Mouse (Mus musculus) cerebellum, postnatal 14 days (tissue): Measurements from ENCODE around the gene Prrt1.

ENCODE experiments used
- DNase-seq, 2 experiments: peaks; one replicate each; pipeline ENCODE4 v3.0.0; 2021; ENCODE audit warnings: mixed read lengths in 2 of 2

The Prrt1 gene

GRCm38 (mm10) chr17:34629796-34630603 is 667 bp downstream of the Prrt1 start:
- peak; percentile 82 for DNase-seq

GRCm38 (mm10) chr17:34630761-34631301 is 1.5 kb downstream of the Prrt1 start:
- DNase-seq, result peak; percentile 73 to 74

DNA sequence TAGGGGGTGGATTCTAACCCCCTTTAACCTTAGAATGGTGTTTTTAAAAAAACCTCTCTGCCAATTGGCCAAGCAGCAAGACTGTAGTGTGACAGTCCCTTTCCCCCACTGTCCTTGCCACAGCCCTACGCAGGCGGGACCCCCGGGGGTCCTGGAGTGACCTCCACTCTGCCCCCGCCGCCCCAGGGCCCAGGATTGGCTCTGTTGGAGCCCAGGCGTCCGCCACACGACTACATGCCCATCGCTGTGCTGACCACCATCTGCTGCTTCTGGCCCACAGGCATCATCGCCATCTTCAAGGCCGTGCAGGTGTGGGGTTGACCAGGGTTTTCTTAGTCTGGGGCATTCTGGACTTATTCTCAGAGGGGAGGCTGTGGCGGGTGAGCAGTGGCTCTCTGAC is 2.3 kb downstream of the Prrt1 start:
- peak; percentile 62 to 63 for DNase-seq

DNA sequence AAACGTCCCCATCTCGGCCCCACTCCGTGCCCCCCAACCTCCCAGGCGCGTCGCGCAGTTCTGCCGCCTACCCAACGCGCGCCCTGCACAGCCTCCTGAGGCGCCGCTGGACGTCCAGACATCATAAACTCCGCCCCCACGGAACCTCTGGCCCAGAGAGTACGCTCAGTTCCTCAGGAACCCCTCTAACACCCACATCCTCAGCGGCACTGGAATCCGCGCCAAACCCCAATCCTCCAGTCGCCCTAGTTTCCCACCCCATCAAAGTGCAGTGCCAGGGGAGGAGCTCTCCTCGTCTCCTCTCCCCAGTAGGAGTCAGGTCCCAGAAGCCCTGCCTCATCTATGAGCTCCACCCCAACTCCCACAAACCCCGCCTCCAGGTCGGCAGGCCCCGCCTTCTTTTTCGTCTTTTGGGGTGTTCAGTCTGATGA is 2.9 kb downstream of the Prrt1 start:
- DNase-seq, result peak; percentile 73 to 77

GRCm38 (mm10) chr17:34635671-34636070 is 6.3 kb downstream of the Prrt1 start:
- DNase-seq, result no peak

DNA sequence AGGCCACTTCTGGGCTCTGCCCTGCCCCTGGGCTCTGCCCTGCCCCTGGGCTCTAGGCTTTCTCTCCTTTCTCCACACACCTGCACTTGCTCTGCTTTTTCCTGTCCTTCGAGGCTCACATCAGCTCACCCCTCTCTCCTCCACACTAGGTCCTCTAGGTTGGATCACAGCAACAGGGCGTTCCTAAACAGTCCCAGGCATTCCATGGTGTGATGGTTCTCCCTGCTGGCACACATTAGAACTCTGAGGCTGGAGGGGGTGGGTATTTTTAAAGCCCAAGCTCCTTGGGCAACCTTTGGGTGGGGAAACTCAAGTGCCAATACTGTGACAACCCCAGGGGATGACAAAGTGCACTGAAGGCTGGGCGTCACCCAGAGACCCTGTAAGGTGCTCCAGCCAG is 8.1 kb downstream of the Prrt1 start:
- no peak for DNase-seq

DNA sequence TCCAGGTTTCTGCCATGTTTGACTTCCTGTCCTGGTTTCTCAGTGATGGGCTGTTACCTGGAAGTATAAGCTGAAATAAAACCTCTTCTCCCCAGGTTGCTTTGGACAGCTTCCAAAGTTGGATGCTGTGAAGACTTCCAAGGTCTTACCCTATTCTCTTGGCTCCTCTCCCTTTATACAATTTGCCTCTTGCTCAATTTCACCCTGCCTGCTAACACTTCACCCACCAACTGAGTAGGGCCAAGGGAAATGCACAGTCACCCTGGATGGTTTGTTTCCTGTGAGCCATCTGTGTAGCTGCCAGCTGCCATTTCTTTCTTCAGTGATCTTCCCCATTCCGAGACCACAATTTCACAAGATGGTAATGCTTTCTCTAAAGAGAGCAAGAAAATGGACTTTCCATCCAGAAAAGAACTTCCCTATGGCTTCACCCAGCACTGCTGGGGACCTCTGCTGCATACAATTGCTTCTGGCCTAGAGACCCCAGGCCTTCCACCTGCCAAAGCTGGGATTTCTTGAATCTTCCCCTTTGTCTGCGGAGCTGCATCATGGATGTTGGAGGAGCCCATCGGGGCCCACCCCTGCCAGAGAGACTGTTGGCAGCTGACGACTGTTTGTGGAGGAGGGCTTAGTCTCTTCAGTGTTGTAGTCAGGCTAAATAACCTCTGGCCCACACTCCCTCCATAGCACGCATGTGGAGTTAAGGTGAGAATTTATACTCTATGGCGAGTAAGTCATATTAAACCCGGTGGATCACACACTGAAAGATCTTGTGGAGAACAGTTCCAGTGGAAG is 10.3 kb downstream of the Prrt1 start:
- no peak for DNase-seq

- DNase-seq, result peak; percentile 79 to 88
These were observed 11.7 kb downstream of the Prrt1 start for GRCm38 (mm10) chr17:34640778-34641601.

DNA sequence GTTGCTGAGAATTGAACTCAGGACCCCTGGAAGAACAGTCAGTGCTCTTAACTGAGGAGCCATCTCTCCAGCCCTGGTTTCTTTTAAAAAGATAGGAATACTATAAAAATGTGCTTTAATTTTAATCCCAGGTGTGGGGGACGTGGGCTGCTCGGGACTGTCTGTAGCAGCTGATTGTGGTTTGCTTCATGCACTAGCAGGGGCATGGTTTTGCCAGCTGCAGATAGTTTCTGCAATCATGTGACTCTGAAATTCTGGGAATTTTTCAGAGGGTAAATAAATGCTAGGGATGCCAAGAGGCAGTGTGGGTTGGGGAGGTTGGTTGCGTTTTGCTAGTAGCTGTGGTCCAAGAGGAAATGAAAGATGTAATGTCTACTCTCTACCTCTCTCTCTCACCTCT is 12.6 kb downstream of the Prrt1 start:
- DNase-seq, result no peak

DNA sequence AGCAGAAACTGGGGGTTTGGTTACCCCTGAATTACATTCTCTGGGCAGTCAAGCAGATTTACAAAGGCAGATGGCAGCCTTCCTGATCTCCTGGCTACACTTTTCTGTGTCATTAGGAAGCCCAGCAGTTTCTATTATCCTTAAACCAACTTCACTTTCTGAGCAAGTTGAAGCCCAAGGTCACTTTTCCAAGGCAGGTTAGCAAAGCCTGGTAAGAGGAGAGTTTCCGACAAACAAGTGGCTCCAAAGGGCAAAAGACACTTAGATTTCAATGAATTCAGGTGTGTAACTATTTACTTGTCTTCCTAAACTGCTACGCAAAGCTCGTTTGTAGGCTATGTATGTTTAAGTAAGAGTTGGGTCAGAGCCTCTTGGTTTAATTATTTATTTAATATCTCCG is 14.0 kb downstream of the Prrt1 start:
- peak in 1 of 2 experiments; percentile 9 for DNase-seq

- DNase-seq, result peak; percentile 52 to 67
These were observed 14.6 kb downstream of the Prrt1 start for GRCm38 (mm10) chr17:34643944-34644343.

GRCm38 (mm10) chr17:34644608-34645007 is 15.3 kb downstream of the Prrt1 start, which contains the start of gene Fkbpl:
Gene Fkbpl, plus strand, starts transcription at chr17:34644764.
- DNase-seq, result peak; percentile 96 to 98

DNA sequence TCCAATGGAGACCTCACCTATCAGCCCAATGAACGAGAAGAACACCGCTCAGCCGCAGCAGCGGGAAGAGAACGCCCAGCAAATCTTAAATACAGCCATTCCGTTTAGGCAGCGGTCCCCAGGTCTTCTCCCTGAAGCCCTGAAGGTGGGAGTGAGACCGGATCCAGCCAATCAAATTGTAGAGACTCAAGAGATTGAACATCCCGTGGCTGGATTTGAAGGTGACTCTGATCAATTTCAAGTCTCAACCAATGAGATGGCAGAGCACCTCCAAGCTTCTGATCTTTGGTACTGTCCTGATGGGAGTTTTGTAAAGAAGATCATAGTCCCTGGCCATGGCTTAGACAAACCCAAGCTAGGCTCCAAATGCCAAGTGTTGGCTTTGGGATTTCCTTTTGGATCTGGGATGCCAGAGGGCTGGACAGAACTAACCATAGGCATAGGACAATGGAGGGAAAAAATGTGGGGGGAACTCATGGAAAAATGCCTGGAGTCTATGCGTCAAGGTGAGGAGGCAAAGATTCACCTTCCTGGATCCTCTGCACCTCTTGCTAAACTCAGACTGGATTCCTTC is 16.0 kb downstream of the Prrt1 start:
- DNase-seq, result peak; percentile 17 to 21

- peak; percentile 36 to 60 for DNase-seq
These were observed 16.6 kb downstream of the Prrt1 start for GRCm38 (mm10) chr17:34645831-34646511.

- peak; percentile 94 for DNase-seq
These were observed 17.8 kb downstream of the Prrt1 start, which contains the start of gene Atf6b for GRCm38 (mm10) chr17:34646906-34647787. Gene Atf6b, plus strand, starts transcription at chr17:34647146.

DNA sequence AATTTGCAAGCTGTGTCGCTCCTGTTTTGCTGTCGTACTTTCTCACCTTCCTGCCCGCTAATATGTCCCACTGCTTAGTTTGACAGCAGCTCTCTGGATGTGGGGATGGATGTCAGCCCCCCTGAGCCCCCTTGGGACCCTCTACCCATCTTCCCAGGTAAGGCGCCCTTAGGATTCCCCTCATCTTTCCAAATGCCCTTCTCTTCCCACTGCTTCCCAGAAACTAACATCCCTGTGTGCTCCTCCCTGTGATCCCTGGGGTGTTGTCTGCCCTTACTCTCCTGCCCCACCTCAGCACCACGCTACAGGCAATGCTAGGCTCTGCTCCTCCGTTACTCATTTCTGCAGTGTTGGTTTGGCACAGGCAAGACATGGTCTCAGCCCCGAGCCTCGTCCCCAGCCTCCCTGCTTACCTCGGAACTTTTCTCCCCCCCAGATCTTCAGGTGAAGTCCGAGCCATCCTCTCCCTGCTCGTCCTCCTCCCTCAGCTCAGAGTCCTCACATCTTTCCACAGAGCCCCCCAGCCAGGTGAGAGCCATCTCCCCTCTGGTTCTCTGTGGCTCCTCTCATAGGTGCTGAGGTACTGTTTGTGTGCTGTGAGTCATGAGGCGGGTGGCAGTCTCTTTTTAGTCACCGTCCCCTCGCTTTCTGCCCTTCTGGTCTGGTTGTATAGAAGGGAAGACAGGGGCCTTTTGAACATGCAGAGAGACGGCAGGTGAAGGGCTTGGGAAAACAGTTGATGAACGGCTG is 19.0 kb downstream of the Prrt1 start:
- peak in 1 of 2 experiments; percentile 8 for DNase-seq

GRCm38 (mm10) chr17:34649106-34649864 is 20.0 kb downstream of the Prrt1 start:
- DNase-seq, result no peak

DNA sequence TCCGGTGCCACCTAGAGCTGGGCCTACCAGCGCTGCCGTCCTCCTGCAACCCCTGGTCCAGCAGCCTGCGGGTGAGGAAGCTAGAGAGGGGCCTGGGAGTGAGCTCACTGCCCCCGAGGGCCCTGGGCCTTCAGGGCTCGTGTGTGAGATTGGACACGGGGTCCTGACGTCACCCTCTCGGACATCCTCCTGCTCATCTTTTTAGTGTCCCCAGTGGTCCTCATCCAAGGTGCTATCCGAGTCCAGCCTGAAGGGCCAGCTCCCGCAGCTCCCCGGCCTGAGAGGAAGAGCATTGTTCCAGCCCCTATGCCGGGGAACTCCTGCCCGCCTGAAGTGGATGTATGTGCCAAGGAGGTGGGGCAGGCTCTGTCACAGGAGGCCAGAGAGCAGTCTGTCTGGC is 21.4 kb downstream of the Prrt1 start:
- DNase-seq, result no peak
